27 mouse cellular contexts compared by ENCODE assay signal in the genomic region with DNA sequence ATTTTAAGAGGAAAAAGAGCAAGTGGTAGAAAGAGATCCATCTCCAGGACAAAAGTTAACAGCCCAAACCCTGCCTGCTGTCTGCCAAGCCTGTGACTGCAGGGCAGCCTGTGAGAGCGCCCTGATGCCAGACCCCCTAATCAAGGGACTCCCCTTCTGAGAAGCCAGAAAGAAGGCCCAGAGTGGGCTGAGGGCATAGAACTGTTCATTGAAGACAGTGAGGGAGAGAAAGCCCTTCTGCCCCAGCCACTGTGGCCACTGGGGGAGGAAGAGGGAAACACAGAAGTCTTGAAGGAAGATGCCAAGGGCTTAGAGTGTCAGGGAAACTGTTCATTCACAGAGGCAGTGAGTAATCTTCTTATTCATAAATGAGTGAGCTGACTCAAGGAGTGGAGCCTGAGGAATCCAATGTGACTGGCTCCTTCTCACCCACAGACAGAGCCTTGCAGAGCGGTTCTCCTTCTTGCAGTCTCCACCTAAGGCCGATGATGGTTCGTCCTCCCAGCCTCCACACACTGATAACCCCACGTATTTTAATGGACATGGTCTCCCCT.
DNase-seq lines count a peak whose midpoint lies in the region; ATAC-seq and TF ChIP-seq lines count a peak whose summit lies in the region.
"Had no signal": no experiment of that assay in that cellular context is flagged by ENCODE, and none has a peak within 500 bp of the region (broad histone marks: within the 10 kb centered on the region; RNA-seq: fewer than 3 reads in every experiment).

No protein-coding gene starts in this region.

- no peak for ATAC-seq in hindbrain, embryonic 14.5 days (ENCODE audit: low FRiP score)
- ATAC-seq: forebrain, embryonic 13.5 days; inflammation-experienced regulatory T-cells, adult 6 months had no signal

- H3K4me2 ChIP-seq in hindbrain, embryonic 14.5 days (replicated peaks): no peak overlapping the region
- H3K4me2 ChIP-seq: forebrain, embryonic 13.5 days; heart, embryonic 11.5 days; limb, embryonic 12.5 days; liver, embryonic 15.5 days; lung, embryonic 15.5 days; midbrain, embryonic 12.5 days; stomach, embryonic 15.5 days had no signal

- H3K36me3 ChIP-seq in hindbrain, embryonic 10.5 days: no peaks in the 10 kb centered on the region
- no peaks in the 10 kb centered on the region for H3K36me3 ChIP-seq in hindbrain, embryonic 14.5 days (replicated peaks; ENCODE audit: control insufficient read depth, insufficient read depth)
- H3K36me3 ChIP-seq: limb, embryonic 12.5 days; liver, embryonic 15.5 days; lung, embryonic 15.5 days; midbrain, embryonic 12.5 days; stomach, embryonic 15.5 days had no signal

- TF ChIP-seq POLR2A in embryonic fibroblast, embryonic 13.5 days (IDR thresholded peaks at IDR 0.05; ENCODE audit: low read depth, low read length): no peak

- WGBS in hindbrain, embryonic 10.5 days: 91% methylated on average over 5 of the region's 5 CpGs
- 92% methylated on average over 5 of the region's 5 CpGs for WGBS in hindbrain, embryonic 14.5 days

- no peaks in the 10 kb centered on the region for H3K4me1 ChIP-seq in hindbrain, embryonic 10.5 days (replicated peaks)
- peaks cover 15% of the 10 kb centered on the region; the same call in 1 of the 2 replicates for H3K4me1 ChIP-seq in hindbrain, embryonic 14.5 days (replicated peaks; ENCODE audit: control insufficient read depth, insufficient read depth, low read length)
- peaks cover 9% of the 10 kb centered on the region for H3K4me1 ChIP-seq in embryonic fibroblast, embryonic 13.5 days (ENCODE audit: control insufficient read depth, insufficient read depth, low read length)
- H3K4me1 ChIP-seq: liver, embryonic 15.5 days; lung, embryonic 15.5 days; midbrain, embryonic 12.5 days; stomach, embryonic 15.5 days had no signal

- DNase-seq in hindbrain, embryonic 10.5 days (ENCODE audit: low spot score): no peak
- no peak for DNase-seq in hindbrain, embryonic 14.5 days (ENCODE audit: low spot score)
- DNase-seq in 3134 (ENCODE audit: extremely low read depth, insufficient read length, low spot score) (peak; percentile 58), NIH3T3 (ENCODE audit: low read depth) (peak; percentile 75)
- no peak for DNase-seq in adrenal gland, postnatal 4 days (ENCODE audit: low spot score in 2 of 2)
- no peak for DNase-seq in adrenal gland, adult 2 months
- DNase-seq: adrenal gland, postnatal 25 days; B cell, adult 2 months; cerebellum, adult 9-10 months; gastrocnemius, postnatal 10 days; heart, postnatal 4 days; kidney, adult 11 months; kidney, postnatal 36 days; lung, postnatal 36 days; retina, postnatal 1 day; right cerebral cortex, postnatal 25 days had no signal

- no peak overlapping the region for H3K9ac ChIP-seq in hindbrain, embryonic 14.5 days
- H3K9ac ChIP-seq: forebrain, embryonic 13.5 days; limb, embryonic 12.5 days; liver, embryonic 15.5 days; lung, embryonic 15.5 days; midbrain, embryonic 12.5 days; stomach, embryonic 15.5 days had no signal

- H3K9me3 ChIP-seq in hindbrain, embryonic 10.5 days: no peaks in the 10 kb centered on the region
- H3K9me3 ChIP-seq in hindbrain, embryonic 14.5 days (ENCODE audit: control insufficient read depth, low read length): no peaks in the 10 kb centered on the region
- H3K9me3 ChIP-seq: forebrain, embryonic 13.5 days; limb, embryonic 12.5 days; liver, embryonic 15.5 days; lung, embryonic 15.5 days; midbrain, embryonic 12.5 days; stomach, embryonic 15.5 days had no signal

- no peak for TF ChIP-seq CTCF in embryonic fibroblast, embryonic 13.5 days (IDR thresholded peaks at IDR 0.05; ENCODE audit: borderline replicate concordance, insufficient read depth, low read length)

- H3K27ac ChIP-seq in hindbrain, embryonic 10.5 days: 0 out of 2 replicates have a peak overlapping the region, but pooled peaks have one; percentile 16
- H3K27ac ChIP-seq in hindbrain, embryonic 14.5 days: no peak overlapping the region
- 0 out of 2 replicates have a peak overlapping the region, but pooled peaks have one; percentile 37 for H3K27ac ChIP-seq in embryonic fibroblast, embryonic 13.5 days (ENCODE audit: insufficient read depth, low read length)
- H3K27ac ChIP-seq: forebrain, embryonic 13.5 days; layer of hippocampus, adult 2 months; left cerebral cortex, adult 2 months; limb, embryonic 12.5 days; liver, embryonic 15.5 days; lung, embryonic 15.5 days; midbrain, embryonic 12.5 days; stomach, embryonic 15.5 days had no signal

- H3K27me3 ChIP-seq in hindbrain, embryonic 10.5 days (ENCODE audit: insufficient read depth, poor library complexity, severe bottlenecking): no peaks in the 10 kb centered on the region
- H3K27me3 ChIP-seq in hindbrain, embryonic 14.5 days (ENCODE audit: control insufficient read depth, insufficient read depth, low read length): no peaks in the 10 kb centered on the region
- H3K27me3 ChIP-seq: limb, embryonic 12.5 days; liver, embryonic 15.5 days; lung, embryonic 15.5 days; midbrain, embryonic 12.5 days; stomach, embryonic 15.5 days had no signal

- H3K4me3 ChIP-seq in hindbrain, embryonic 10.5 days: no peak overlapping the region
- no peak overlapping the region for H3K4me3 ChIP-seq in hindbrain, embryonic 14.5 days (replicated peaks; ENCODE audit: low read length)
- H3K4me3 ChIP-seq in embryonic fibroblast, embryonic 13.5 days (ENCODE audit: insufficient read depth, low read length): no peak overlapping the region
- H3K4me3 ChIP-seq: forebrain, embryonic 13.5 days; layer of hippocampus, adult 2 months; left cerebral cortex, adult 2 months; limb, embryonic 12.5 days; liver, embryonic 15.5 days; lung, embryonic 15.5 days; midbrain, embryonic 12.5 days; stomach, embryonic 15.5 days had no signal

Comparison
In these comparisons a context has a peak if more than half of its experiments do, and no peak if none do; other contexts are left out.
1. DNase-seq: peak in 3134 (single experiment) and NIH3T3 (single experiment); none in hindbrain, embryonic 10.5 days (single experiment), hindbrain, embryonic 14.5 days (single experiment), adrenal gland, postnatal 4 days (0 of 2) and adrenal gland, adult 2 months (single experiment).